ENCODE assay signal across 8 mouse cellular contexts in genomic region chr2:92434375-92434745, GRCm38 (mm10). TPM values are rescaled to one million over a fixed set of nuclear protein-coding genes. Genes with fewer than 3 reads are reported as not detected.
A peak's percentile ranks its signal among the peaks of the same experiment; 100 is the strongest.
DNase-seq lines count a peak whose midpoint lies in the region; ATAC-seq and TF ChIP-seq lines count a peak whose summit lies in the region.

No protein-coding gene starts in this region.

- 8% methylated on average over 12 of the region's 12 CpGs for WGBS in heart, embryonic 15.5 days
- 5% methylated on average over 12 of the region's 12 CpGs for WGBS in midbrain, embryonic 13.5 days

- H3K27me3 ChIP-seq in heart, embryonic 15.5 days: no peaks in the 10 kb centered on the region
- peaks cover 8% of the 10 kb centered on the region; the same call in 1 of the 2 replicates for H3K27me3 ChIP-seq in midbrain, embryonic 13.5 days

- H3K9ac ChIP-seq in heart, embryonic 15.5 days: peak overlapping the region; percentile 35; the same call in 1 of the 2 replicates
- H3K9ac ChIP-seq in midbrain, embryonic 13.5 days (replicated peaks): peak overlapping the region; percentile 65

- ATAC-seq in heart, embryonic 15.5 days (replicated peaks; ENCODE audit: insufficient number of reproducible peaks, insufficient read depth, low FRiP score, low read depth): no peak
- ATAC-seq in midbrain, embryonic 13.5 days: no peak

- H3K4me3 ChIP-seq in heart, embryonic 15.5 days: peak overlapping the region; percentile 94
- H3K4me3 ChIP-seq in bone marrow macrophage, adult 2 months (ENCODE audit: insufficient read depth, low read length): peak overlapping the region; percentile 71
- peak overlapping the region; percentile 87 for H3K4me3 ChIP-seq in midbrain, embryonic 13.5 days (replicated peaks)

- H3K4me1 ChIP-seq in heart, embryonic 15.5 days (replicated peaks): peaks cover 48% of the 10 kb centered on the region
- peaks cover 37% of the 10 kb centered on the region for H3K4me1 ChIP-seq in bone marrow macrophage, adult 2 months (ENCODE audit: control insufficient read depth, insufficient read depth, low read length)
- H3K4me1 ChIP-seq in midbrain, embryonic 13.5 days (replicated peaks): peaks cover 50% of the 10 kb centered on the region

- peak overlapping the region; percentile 79 for H3K4me2 ChIP-seq in heart, embryonic 15.5 days
- H3K4me2 ChIP-seq in midbrain, embryonic 13.5 days (replicated peaks): peak overlapping the region; percentile 87

- DNase-seq in heart, adult 11 months: no peak
- peak; percentile 14 for DNase-seq in hindlimb bud, embryonic 11.5 days (ENCODE audit: extremely low spot score, low read depth, low spot score)
- DNase-seq in embryo, embryonic 11 days: no peak
- no peak for DNase-seq in urinary bladder, postnatal 25 days (ENCODE audit: low spot score)
- DNase-seq in urinary bladder, adult 18-20 months (ENCODE audit: low spot score in 2 of 2): no peak

- TF ChIP-seq POLR2A in bone marrow macrophage, adult 2 months (IDR thresholded peaks at IDR 0.05; ENCODE audit: borderline replicate concordance, low read depth, low read length): no peak

- H3K27ac ChIP-seq in heart, embryonic 15.5 days: no peak overlapping the region; the same call in 1 of the 2 replicates
- H3K27ac ChIP-seq in bone marrow macrophage, adult 2 months (ENCODE audit: insufficient read depth, low read depth, low read length): peak overlapping the region; percentile 46
- H3K27ac ChIP-seq in midbrain, embryonic 13.5 days: peak overlapping the region; percentile 54

- no peaks in the 10 kb centered on the region for H3K36me3 ChIP-seq in heart, embryonic 15.5 days
- no peaks in the 10 kb centered on the region for H3K36me3 ChIP-seq in midbrain, embryonic 13.5 days

- no peaks in the 10 kb centered on the region for H3K9me3 ChIP-seq in heart, embryonic 15.5 days (replicated peaks)
- H3K9me3 ChIP-seq in midbrain, embryonic 13.5 days: no peaks in the 10 kb centered on the region

- TF ChIP-seq CTCF in bone marrow macrophage, adult 2 months (IDR thresholded peaks at IDR 0.05; ENCODE audit: low read depth, low read length): no peak

RNA-seq across cellular contexts. Expression of gene Cry2, which starts 0.5 kb away (rescaled TPM):
- polyA plus RNA-seq in heart, embryonic 15.5 days (2015; fragmentation: Nextera tagmentation; extraction: Ambion mirVana): 15.8 and 20.9 TPM in 2 replicates
- polyA plus RNA-seq in bone marrow macrophage, adult 2 months (2012; ENCODE audit: insufficient read depth, insufficient read length, missing spikeins): 5.4 and 5.8 TPM in 2 replicates
- 35.8 and 36.2 TPM in 2 replicates for polyA plus RNA-seq in midbrain, embryonic 13.5 days (2015; fragmentation: Nextera tagmentation; extraction: Ambion mirVana)

RNA-seq across cellular contexts. Expression of gene Slc35c1, which starts 26.0 kb away (rescaled TPM):
- 6.9 and 11.6 TPM in 2 replicates for polyA plus RNA-seq in heart, embryonic 15.5 days (2015; fragmentation: Nextera tagmentation; extraction: Ambion mirVana)
- 22.8 and 27.4 TPM in 2 replicates for polyA plus RNA-seq in bone marrow macrophage, adult 2 months (2012; ENCODE audit: insufficient read depth, insufficient read length, missing spikeins)
- 8.9 and 10.6 TPM in 2 replicates for polyA plus RNA-seq in midbrain, embryonic 13.5 days (2015; fragmentation: Nextera tagmentation; extraction: Ambion mirVana)

RNA-seq across cellular contexts. Expression of gene Mapk8ip1, which starts 33.3 kb away (rescaled TPM):
- 5.7 and 9.7 TPM in 2 replicates for polyA plus RNA-seq in heart, embryonic 15.5 days (2015; fragmentation: Nextera tagmentation; extraction: Ambion mirVana)
- 0.25 TPM in 1 of 2 replicates, not detected in the other for polyA plus RNA-seq in bone marrow macrophage, adult 2 months (2012; ENCODE audit: insufficient read depth, insufficient read length, missing spikeins)
- polyA plus RNA-seq in midbrain, embryonic 13.5 days (2015; fragmentation: Nextera tagmentation; extraction: Ambion mirVana): 86.9 and 111 TPM in 2 replicates

RNA-seq across cellular contexts. Expression of gene 1700029I15Rik, which starts 52.0 kb away (rescaled TPM):
- 1.2 and 1.7 TPM in 2 replicates for polyA plus RNA-seq in heart, embryonic 15.5 days (2015; fragmentation: Nextera tagmentation; extraction: Ambion mirVana)
- 1.1 and 1.7 TPM in 2 replicates for polyA plus RNA-seq in bone marrow macrophage, adult 2 months (2012; ENCODE audit: insufficient read depth, insufficient read length, missing spikeins)
- 8.0 and 8.9 TPM in 2 replicates for polyA plus RNA-seq in midbrain, embryonic 13.5 days (2015; fragmentation: Nextera tagmentation; extraction: Ambion mirVana)

RNA-seq across cellular contexts. Expression of gene Large2, which starts 59.7 kb away (rescaled TPM):
- polyA plus RNA-seq in heart, embryonic 15.5 days (2015; fragmentation: Nextera tagmentation; extraction: Ambion mirVana): 1.6 and 3.4 TPM in 2 replicates
- not detected in 2 replicates for polyA plus RNA-seq in bone marrow macrophage, adult 2 months (2012; ENCODE audit: insufficient read depth, insufficient read length, missing spikeins)
- 1.5 and 2.5 TPM in 2 replicates for polyA plus RNA-seq in midbrain, embryonic 13.5 days (2015; fragmentation: Nextera tagmentation; extraction: Ambion mirVana)
